Mouse (Mus musculus): ENCODE results near the gene Kcnj14.

DNA sequence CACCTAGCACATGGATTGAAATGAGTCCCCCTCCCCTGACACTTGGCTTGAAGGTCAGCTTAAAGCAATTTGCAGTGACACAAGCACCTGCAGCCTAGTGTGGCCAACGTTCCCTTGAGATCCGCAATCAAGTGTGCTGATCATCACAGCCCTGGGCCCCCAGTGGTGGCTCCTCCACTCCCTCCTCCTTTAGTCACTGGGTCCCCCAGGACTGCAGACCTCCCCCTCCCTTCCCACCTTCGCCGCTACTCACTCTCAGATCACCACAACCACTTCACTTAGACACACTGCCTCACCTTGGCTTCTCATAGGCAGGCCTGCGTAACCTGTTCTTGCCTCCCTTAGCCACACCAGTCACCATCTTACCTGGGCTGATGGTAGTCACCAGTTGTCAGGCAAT, 18.6 kb downstream of the Kcnj14 start:
- TF ChIP-seq CTCF (IDR thresholded peaks at IDR 0.05; ENCODE audit: low read depth) (no peak), EP300 (IDR thresholded peaks at IDR 0.05; ENCODE audit: low read depth) (no peak)
